Mouse (Mus musculus): Measurements from ENCODE around the gene Lmna. TPM values are rescaled to one million over a fixed set of nuclear protein-coding genes. Genes with fewer than 3 reads are reported as not detected.

The Lmna gene
- total RNA-seq, 4 experiments from 2014 or later, result 38.0 to 45.6 (median 40.2) TPM

DNA sequence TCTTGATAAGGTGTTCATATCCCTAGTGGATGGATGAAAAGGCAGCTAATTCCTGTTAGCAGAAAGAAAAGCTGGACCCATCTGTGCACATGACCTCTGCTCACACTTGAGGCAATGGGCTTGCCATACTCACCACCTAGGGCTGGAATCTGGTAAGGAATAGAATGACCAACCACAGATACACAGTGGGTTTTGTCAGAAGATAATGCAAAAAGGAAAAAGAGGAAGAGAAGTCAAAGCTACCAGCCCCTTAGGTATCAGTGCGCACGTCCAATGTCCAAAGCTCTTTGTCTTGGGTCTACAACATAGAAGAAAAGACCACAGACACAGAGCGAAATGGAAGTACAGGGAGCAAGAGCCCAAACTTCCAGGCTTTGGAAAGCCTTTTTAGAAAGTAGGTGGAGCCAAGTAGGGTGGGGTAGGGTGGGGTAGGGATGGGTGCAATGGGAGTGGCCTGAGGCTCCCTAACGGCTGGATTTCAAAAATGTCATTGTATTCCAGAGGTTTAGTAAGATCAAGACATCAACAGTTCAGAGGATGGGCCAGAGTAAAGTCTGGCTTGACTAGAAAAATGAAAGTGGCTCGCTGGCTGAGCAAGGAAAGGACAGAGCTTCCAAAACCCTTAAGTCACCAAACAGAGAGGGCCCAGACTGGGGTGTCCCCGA is 8.3 kb downstream of the Lmna start:
- no peak for DNase-seq (ENCODE audit: low spot score in 2 of 2)

DNA sequence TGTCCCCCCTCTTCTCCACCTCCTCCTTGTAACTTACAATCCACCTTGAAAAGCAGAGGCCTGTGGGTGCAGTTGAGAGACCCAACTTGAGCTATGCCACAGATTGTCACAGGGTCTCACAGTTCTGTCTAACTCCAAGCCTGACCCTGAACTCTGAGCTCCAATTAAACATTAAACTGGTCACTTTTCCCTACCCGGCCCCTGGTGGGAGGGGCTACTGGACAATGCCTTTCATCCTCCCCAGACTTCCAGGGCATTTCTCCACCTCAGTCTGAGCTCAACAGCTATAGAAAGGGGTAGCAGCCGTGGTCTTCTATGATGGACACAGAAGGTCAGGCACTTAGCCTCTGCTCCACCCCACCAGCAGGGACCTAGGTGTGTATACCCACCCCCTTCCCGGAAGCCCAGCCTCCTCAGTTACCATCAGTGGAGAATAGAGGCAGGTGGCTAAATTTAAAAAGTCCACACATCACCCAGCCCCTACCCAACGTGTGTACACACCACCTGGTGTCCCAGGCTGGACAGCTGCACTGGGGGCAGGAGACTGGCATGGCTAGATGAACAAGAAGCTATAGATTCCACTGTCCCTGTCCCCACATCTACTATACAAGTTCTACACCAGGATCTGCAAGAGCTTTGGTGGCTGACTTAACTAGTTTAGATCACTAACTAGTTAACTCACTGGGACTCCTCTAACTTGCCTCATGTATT is 8.9 kb downstream of the Lmna start:
- no peak for DNase-seq (ENCODE audit: low spot score in 2 of 2)

DNA sequence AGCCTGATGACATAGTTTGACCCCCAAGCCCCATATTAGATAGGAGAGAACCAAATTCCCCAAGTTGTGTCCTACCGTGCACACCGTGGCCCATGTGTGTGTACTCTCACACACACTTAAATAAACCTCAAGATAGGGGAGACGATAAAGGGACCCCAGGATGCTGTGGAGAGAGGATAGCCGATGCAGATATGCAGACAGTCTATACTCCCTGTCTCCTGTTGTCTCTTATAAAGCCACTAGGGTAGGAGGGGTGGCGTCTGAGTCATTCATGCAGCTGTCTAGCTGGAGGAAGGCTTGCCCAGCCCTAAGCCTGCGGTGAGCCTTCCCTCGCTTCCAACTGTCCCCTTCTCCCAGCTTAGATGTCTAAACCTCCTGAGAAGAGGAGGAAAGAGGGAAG is 9.7 kb downstream of the Lmna start:
- DNase-seq (ENCODE audit: low spot score in 2 of 2), result no peak

DNA sequence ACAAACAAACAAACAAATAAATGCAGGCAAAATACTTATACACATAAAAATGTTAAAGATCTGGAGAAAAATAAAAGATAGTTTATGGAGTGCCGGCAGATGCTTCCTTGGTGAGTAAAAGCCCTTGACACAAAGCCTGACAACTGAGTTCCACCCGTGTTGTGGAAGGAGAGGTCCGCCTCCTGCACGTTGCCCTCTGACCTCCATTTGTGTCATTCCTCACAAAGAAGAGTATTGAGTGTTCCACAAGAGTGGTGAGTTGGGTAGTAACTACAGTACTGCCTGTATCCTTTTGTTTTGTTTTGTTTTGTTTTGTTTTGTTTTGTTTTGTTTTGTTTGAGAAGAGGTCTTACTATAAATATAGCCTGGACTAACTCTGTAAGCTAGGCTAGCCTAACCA is 10.2 kb downstream of the Lmna start:
- DNase-seq (ENCODE audit: low spot score in 2 of 2), result no peak

DNA sequence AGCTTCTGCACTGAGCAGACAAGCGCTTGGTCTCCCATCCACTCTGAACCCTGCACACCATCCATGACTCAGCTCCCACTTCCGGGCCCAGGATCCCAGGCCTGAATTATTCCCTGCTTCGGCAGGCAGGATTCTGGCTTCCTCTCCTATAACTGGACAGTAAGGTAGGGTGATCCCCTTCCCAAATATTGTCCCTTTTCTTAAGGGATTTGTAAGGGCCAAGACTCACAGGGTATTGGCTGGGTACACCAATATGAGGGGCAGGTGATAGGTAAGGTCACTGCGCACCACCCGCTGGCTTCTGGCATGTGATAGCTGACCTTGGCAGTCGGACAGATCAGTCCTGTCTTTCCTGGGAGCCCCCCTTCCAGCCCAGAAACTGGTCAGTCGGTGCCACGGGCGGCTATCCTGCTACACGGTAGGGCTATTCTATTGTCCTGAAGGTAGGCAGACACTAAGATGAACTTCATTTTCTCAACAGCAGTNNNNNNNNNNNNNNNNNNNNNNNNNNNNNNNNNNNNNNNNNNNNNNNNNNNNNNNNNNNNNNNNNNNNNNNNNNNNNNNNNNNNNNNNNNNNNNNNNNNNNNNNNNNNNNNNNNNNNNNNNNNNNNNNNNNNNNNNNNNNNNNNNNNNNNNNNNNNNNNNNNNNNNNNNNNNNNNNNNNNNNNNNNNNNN is 13.9 kb downstream of the Lmna start:
- no peak for DNase-seq (ENCODE audit: low spot score in 2 of 2)

DNA sequence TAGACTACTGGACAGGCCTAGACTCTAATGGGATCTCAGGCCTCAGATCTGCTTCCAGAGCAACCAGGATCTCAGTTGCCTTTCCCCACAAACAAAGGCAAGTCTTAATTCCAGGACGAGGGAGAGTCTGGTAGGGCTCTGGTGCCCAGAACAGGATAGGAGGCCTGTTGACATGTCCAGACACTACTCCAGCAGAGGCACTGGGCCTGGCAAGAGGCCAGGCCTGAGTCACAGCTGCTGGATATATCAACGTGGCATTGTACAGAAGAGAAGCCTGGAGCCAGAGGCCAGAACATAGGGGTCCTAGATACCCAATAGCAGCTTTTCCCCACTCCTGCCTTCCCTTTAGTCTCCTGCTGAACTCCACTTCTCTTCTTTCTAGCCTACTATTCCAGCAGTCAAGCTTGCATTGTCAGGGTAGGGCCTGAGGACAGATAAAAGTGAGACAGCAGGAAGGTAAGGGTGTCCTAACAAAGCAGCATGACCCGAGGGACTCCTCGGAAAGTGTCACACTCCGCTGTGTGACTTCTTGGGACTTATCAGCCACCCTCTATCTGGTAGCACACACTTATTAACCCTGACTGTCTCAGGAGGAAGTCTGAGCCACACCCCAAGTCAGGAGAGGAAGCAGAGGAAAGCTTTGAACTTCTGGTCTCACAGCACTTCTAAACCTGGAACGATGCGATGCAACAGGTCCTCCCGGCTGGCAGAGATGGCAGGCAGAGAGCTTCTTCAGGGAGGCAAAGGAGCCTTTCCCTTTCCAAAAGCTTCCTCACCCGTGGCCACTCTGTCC is 14.7 kb downstream of the Lmna start:
- peak; percentile 48 to 57 for DNase-seq (ENCODE audit: low spot score in 2 of 2)

DNA sequence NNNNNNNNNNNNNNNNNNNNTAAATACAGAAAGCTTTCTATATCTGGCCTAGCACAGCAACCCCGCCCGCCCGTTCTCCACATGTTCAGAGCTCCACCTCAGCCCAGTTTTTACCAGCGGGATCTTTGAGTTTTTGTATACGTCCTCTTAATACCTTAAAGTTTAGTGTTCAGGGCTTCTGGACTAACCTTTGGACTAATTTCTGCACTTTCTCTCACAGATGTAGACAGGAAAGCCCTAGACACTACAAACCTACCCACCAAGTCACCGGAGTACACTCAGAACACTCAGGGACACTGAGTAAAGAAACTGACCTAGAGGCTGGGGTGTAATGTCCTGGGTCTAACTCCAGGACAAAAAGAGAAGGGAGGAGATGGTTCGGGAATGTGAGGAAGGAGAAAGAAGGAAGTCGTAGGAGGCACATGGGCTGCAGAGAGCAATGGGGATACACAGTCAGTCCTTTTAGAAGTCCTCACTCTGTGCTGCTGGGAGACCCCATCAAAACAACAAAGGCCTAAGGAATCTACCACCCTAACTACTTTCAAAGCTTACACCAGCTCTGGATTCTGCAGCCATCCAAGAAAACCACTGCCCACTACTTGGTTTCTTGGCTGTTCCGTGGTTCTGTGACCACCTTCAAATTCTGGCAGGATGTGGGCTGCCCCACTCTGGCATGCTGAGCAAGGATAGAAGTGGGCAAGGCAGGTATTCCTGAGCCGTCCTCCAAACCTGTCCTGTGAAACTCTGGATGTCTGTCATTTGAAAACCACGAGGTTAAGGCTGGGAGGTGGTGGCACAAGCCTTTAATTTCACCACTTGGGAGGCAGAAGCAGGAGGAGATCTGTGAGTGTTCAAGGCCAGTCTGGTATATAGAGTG is 15.8 kb downstream of the Lmna start:
- no peak for DNase-seq (ENCODE audit: low spot score in 2 of 2)

DNA sequence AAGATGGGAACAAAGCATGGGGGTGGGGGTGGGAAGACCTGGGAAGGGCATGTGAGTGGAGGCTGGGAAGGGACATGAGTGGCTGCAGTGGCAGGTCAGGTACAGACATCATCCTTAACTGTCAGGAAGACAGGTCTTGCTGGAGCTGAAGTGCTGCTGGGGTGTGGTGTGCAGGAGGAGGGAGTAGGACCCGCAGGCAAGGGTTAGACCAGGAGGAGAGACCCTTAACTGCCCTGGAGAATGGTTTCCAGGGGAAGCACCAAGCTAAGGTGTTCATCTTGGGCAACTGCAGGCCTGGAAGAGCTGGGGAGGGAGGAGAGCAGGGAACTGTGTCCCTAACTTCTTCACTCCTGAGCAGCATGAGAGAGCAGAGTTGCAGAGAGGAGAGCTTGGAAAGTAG is 22.4 kb downstream of the Lmna start:
- no peak for DNase-seq (ENCODE audit: low spot score in 2 of 2)

DNA sequence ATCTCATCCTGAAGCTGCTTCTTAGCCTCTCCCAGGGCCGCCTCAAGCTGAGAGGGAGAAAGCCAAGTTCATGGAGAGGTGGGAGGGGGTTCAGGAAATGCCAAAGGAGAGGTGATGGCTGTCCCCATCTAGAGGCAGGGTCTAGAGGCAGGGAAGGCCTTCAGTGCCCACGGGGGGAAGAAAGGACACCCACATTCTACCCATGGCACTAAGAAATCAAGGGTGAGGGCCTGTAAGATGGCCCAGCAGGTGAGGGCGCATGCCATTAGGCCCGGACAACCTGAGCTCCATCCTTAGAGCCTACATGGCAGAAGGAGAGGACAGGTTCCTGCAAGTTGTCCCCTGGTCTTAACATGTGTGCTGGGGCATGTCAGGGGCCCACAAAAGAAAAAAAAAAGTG is 22.9 kb downstream of the Lmna start:
- no peak for DNase-seq (ENCODE audit: low spot score in 2 of 2)

DNA sequence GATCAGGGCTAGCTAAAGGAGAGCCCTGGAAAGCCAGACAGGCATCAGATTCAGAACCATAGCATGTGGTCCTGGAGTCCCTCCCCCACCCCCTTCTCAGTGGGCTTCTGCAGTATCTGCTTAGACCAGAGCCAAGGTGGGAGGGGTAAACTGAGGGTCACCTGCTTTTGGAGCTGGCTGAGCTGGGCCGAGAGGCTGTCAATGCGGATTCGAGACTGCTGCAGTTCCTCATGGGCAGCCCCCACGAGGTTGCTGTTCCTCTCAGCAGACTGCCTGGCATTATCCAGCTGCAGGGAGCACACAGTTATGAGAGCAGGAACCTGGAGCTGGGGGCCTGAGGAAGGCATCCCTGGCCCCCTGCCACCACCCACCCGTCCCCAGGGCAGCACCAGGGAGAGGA is 23.7 kb downstream of the Lmna start:
- no peak for DNase-seq (ENCODE audit: low spot score in 2 of 2)

DNA sequence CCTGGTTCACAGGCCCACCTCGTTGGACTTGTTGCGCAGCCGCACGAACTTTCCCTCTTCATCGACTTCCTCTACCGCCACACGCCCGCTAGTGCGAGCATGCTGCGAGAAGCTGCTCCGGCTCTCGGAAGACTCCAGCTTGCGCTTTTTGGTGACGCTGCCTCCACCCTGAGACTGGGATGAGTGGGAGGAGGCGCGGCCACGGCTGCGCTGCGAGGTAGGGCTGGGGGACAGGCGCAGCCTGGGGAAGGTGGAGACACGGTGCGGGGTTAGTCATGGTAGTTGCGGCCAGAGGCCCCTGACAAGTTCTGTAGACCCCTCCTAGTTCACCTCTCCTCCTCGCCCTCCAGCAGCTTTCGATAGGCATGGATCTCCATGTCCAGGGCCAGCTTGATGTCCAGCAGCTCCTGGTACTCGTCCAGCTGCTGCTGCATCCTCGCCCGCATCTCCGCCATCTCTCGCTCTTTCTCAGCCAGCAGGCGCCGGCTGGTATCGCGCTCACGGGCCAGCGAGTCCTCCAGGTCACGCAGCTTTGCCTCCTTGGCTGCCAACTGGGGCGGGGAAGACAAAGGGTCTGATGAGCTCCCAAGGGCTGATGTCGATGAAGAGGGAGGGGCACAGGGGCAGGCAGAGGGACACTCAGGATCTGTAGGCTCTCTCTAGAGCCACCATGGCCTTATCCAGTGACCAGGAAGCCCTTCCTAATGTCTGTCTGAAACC is 25.0 kb downstream of the Lmna start:
- DNase-seq (ENCODE audit: low spot score in 2 of 2), result no peak

DNA sequence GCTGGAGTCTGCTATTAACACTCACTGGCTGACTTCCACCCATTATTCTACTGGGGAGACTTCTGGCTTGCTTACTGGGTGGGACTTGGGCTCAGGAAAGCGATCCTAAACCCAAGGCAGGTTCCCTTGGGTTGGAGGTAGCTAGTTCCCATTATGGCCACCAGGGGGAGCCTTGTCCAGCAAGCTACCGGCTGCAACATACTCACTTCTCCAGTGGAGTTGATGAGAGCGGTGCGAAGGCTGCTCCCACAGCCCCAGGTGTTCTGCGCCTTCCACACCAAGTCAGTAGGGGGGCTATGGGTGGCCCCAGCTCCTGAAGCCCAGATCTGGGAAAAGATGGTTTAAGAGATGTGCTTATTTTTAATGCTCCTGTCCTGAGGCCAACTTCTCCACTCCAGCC is 26.1 kb downstream of the Lmna start:
- DNase-seq (ENCODE audit: low spot score in 2 of 2), result peak; percentile 49 to 78

DNA sequence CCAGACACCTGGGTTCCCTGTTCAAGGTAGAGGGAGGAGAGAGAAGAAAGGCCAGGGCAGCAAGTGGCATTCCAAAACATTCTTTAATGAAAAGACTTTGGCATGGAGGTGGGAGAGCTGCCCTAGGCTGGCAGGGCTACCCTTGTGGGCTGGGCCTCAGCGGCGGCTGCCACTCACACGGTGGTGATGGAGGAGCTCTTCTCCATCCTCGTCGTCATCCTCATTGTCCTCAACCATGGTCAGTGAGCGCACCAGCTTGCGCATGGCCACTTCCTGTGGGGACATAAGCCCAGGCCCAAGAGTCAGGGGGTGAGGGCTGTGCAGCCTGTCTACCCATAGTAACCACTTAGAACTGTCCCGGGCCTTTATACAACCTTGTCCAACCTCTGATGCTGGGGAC is 26.6 kb downstream of the Lmna start:
- DNase-seq (ENCODE audit: low spot score in 2 of 2), result no peak

DNA sequence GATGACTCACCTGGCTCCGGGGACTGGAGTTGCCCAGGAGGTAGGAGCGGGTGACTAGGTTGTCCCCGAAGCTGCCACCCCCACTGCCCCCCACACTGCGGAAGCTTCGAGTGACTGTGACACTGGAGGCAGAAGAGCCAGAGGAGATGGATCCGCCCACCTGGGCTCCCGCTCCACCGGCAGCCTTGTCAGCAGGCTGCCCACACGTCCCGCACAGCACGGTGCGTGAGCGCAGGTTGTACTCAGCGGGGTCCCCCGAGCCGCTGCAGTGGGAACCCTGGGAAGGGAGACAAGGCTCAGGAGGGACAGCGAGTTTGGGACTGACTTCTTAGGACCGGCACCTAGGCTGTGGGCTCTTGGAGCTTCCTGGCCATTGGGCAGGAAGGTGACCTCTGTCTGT is 27.4 kb downstream of the Lmna start:
- no peak for DNase-seq (ENCODE audit: low spot score in 2 of 2)

DNA sequence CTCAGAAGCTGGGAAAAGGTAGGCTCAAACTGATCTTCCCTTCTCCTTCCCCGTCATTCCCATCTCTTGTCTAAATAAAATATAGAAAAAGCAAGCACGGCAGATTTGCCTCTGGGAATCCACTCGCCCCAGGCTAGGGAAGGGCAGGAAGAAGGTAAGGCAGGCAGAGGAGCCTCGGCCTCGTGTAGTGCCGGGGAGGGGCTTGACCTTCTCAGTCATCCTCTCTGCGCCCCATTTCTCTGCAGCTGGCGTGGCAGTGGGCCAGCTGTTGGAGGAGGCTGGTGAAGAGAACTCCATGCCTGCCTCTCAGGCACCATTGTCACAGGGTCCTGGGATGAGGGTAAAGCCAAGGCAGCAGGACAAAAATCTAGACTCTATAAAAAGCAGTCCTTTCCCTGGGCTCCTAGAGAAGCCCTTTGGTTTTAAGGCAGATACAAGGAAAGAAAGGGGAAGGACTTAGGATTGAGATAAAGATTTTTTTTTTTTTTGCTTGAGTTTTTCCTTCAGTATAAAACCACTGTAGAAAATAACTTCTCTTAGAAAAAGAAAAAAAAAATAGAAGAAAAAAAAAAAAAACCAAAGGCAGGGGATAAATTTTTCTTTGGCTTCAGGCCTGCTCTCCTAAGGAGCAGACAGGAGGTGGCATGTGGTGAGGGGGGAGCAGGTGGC is 28.2 kb downstream of the Lmna start:
- no peak for DNase-seq (ENCODE audit: low spot score in 2 of 2)

DNA sequence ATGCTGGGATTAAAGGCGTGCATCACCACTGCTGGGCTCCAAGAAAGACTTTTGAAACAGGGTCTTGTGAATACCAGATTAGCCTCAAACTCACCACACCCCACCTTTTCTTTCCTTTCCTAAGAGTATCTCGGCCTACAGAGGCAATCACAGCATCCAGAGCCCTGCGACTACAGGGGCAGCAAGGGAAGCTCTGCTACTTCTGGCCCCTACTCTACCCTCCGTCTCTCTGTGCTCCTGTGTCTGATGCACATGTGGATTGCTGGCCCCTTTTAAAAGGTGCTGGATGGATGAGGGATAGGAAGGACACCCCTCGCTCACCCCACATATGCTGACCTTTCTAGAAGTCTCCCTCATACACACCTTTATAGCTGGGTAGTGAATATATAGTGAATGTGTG is 29.1 kb downstream of the Lmna start:
- no peak for DNase-seq (ENCODE audit: low spot score in 2 of 2)

DNA sequence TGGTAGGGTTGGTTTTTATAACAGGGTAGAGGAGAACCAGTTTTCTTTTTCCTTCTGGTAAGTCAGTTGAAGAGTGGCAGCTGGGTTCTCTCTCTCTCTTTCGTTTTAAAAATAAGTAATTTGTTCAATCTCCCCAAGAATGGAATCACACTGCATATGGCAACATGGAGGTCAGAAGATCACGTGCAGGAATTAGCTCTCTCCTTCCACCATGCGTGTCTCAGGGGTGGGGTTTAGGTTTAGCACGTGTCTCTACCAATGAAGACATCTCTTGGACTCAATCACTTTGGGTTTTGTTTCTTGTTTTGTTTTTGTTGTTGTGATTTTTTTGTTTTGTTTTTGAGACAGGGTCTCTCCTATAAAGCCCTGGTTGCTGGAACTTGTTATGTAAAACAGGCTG is 29.9 kb downstream of the Lmna start:
- no peak for DNase-seq (ENCODE audit: low spot score in 2 of 2)

DNA sequence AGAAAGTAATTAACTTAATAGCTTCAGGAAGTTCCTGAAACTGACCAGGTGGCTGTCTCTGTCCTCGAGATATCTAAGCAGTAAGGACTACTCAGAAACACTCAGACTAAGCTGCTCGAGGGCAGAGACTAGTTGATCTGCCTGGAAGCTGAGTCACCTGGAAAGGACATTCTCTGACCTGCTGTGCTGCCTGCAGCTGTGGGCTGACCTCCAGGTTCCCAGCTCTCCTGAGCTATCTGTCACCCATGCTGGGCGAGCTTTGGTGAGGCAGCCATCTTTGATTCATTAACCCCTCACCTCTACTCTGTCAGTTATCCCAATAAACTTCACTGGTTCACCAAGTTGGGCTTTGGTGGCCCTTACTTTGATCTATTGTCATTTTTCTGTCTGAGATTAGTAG is 30.6 kb downstream of the Lmna start:
- no peak for DNase-seq (ENCODE audit: low spot score in 2 of 2)

DNA sequence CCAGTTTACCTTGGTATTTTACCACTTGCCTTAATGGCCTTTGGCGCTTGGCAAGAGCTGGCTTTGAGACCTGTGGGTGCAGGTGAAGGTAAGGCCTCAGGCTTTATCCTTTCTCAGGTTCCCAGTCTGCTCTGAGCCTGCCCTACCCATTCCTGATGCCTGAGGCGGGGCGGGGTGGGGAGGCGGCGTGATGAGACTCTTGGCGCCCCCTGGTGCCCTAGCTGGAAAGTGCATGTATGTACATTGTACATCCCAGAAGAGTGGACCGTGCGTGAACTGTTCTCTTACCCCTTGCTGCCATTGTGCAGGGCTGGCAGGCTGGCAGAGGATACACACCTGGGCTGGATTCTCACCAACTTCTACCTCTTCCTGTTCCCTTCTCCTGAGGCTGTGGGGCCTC is 32.0 kb downstream of the Lmna start:
- peak; percentile 52 to 84 for DNase-seq (ENCODE audit: low spot score in 2 of 2)

DNA sequence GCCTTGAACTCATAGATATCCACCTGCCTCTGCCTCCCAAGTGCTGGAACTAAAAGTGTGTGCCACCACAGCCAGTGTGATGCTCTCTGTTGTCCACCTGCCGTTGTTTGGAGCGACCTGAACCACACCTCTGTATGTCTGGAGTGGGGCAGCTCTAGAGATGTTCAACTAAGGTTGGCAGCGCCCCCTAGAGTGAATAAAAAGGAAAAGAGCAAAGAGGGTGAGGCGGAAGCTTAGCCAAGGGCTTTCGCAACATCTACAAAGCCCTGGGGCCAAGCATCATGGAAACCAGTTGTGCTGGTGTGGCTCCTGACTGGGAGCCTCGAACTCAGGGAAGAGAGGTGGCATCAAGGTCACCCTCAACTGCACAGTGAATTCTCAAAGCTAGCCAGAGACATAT is 33.4 kb downstream of the Lmna start:
- DNase-seq (ENCODE audit: low spot score in 2 of 2), result no peak

All from layer of hippocampus, adult 8-10 months (tissue).